Mouse (Mus musculus): ENCODE data around the gene Tecpr2. TPM values are rescaled to one million over a fixed set of nuclear protein-coding genes. Genes with fewer than 3 reads are reported as not detected.

Tecpr2 gene
- polyA plus RNA-seq, 2 experiments, result 1.1 to 2.3 TPM

DNA sequence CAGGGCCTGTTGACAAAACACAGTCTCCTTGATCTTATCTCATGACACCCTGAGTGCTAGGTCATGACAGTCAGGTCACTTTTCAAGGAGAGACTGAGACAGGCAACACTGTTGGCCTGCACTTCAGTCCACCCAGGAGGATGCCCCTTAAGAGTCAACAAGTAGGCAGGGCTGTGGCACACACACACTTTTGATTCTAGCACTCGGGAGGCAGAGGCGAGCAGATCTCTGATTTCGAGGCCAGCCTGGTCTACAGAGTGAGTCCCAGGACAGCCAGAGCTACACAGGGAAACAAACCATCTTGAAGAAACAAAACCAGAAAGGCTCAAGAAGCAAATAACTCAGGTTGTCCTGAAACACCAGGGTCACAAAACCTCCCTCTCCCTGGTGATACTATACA, 100.3 kb downstream of the Tecpr2 start:
- Histone ChIP-seq H3K4me1 (replicated peaks; ENCODE audit: control insufficient read depth in 2 of 2, insufficient read depth in 2 of 2, low read length in 1 of 2) (peaks cover 5 to 9% of the 10 kb centered on the region in 2 experiments), H3K9me3 (ENCODE audit: control insufficient read depth, low read length) (no peaks in the 10 kb centered on the region), H3K27me3 (ENCODE audit: control insufficient read depth, insufficient read depth, low read length) (no peaks in the 10 kb centered on the region), H3K4me3 (ENCODE audit: insufficient read depth in 1 of 2, low read depth in 2 of 2, low read length in 2 of 2) (no peak overlapping the region), H3K9ac (replicated peaks) (no peak overlapping the region), H3K27ac (no peak overlapping the region), H3K4me2 (ENCODE audit: low read depth) (no peak overlapping the region), H3K36me3 (replicated peaks; ENCODE audit: control insufficient read depth, insufficient read depth, low read depth) (no peaks in the 10 kb centered on the region)
- 67% methylated on average over 3 of the region's 3 CpGs for WGBS (ENCODE audit: insufficient replicate concordance)
- DNase-seq (ENCODE audit: low read depth in 3 of 3, low spot score in 3 of 3) (no peak), ATAC-seq (ENCODE audit: insufficient read depth) (no peak)
- TF ChIP-seq EP300 (IDR thresholded peaks at IDR 0.05; ENCODE audit: low read depth), result no peak
- no peak for TF ChIP-seq CTCF (IDR thresholded peaks at IDR 0.05; ENCODE audit: low read depth)

DNA sequence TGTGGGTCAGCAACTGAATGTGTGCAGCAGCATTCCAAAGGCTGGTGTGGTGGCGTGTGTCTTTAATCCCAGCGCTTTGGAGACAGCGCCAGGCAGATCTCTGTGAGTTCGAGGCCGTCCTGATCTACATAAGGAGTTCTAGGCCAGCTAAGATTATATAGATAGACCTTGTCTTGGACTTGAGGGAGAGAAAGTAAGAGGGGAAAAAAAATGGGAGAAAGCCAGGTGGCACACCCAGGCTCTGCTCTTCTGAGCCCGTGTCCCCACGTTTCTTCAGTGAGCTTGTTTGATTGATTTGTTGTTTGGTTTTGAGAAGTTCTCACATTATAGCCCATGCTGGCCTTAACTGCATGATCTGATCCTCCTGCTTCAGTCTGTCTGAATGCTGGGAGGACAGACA, 101.4 kb downstream of the Tecpr2 start:
- peaks cover 5 to 9% of the 10 kb centered on the region in 2 experiments for H3K4me1 ChIP-seq (replicated peaks; ENCODE audit: control insufficient read depth in 2 of 2, insufficient read depth in 2 of 2, low read length in 1 of 2)
- H3K9ac ChIP-seq (replicated peaks), result 0 out of 2 replicates have a peak overlapping the region, but pooled peaks have one; percentile 27
- H3K4me2 ChIP-seq (ENCODE audit: low read depth), result no peak overlapping the region
- no peaks in the 10 kb centered on the region for H3K9me3 ChIP-seq (ENCODE audit: control insufficient read depth, low read length)
- H3K36me3 ChIP-seq (replicated peaks; ENCODE audit: control insufficient read depth, insufficient read depth, low read depth), result no peaks in the 10 kb centered on the region
- 90% methylated on average over 7 of the region's 7 CpGs for WGBS (ENCODE audit: insufficient replicate concordance)
- no peak overlapping the region for H3K4me3 ChIP-seq (ENCODE audit: insufficient read depth in 1 of 2, low read depth in 2 of 2, low read length in 2 of 2)
- TF ChIP-seq EP300 (IDR thresholded peaks at IDR 0.05; ENCODE audit: low read depth) (no peak), CTCF (IDR thresholded peaks at IDR 0.05; ENCODE audit: low read depth) (no peak)
- ATAC-seq (ENCODE audit: insufficient read depth), result no peak
- no peak overlapping the region for H3K27ac ChIP-seq
- H3K27me3 ChIP-seq (ENCODE audit: control insufficient read depth, insufficient read depth, low read length), result no peaks in the 10 kb centered on the region
- DNase-seq (ENCODE audit: low read depth in 3 of 3, low spot score in 3 of 3), result no peak

DNA sequence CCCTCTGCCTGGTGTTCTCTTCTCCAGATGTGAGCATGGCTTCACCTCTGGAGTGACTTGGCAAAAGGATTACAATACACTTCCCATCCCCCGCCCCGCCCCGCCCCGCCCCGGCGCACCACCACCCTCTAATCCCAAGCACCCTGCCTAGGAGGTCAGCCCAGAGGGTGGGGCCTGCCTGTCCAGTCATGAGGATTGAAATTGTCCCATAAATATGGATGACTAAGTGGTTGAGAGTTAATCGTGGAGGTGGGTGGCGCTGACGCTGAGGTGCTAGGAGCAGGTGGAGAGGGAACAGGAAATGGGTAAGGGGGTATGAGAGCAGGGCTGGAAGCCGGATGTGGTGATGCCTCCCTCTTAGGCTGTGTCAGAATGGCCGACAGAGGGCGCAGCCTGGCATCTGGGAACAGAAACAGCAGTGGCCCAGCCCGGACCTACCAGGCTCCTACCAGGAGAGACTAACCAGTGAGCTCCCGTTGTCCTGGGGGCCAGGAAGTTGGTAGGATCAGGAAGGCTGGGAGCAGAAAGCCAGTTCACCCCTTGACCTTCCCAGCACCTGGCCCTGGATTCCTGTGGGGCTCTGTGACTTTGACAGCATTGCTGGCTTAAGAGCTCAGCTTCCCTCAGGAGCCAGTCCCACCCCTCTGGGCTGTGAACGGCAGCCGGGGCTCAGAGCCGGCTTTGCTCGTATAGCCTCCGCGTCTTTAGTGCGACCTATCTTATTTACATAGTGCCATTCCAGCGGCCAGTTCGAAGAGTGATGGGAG, 102.5 kb downstream of the Tecpr2 start:
- H3K36me3 ChIP-seq (replicated peaks; ENCODE audit: control insufficient read depth, insufficient read depth, low read depth), result no peaks in the 10 kb centered on the region
- H3K9me3 ChIP-seq (ENCODE audit: control insufficient read depth, low read length), result no peaks in the 10 kb centered on the region
- DNase-seq (ENCODE audit: low read depth in 3 of 3, low spot score in 3 of 3) (peak; percentile 84 to 86 (median 85)), ATAC-seq (ENCODE audit: insufficient read depth) (peak; percentile 89)
- peak; percentile 97 for TF ChIP-seq CTCF (IDR thresholded peaks at IDR 0.05; ENCODE audit: low read depth)
- no peak for TF ChIP-seq EP300 (IDR thresholded peaks at IDR 0.05; ENCODE audit: low read depth)
- peak overlapping the region; percentile 80 for H3K27ac ChIP-seq
- H3K9ac ChIP-seq (replicated peaks), result peak overlapping the region; percentile 67
- H3K4me2 ChIP-seq (ENCODE audit: low read depth), result peak overlapping the region; percentile 84
- peaks cover 5 to 9% of the 10 kb centered on the region in 2 experiments for H3K4me1 ChIP-seq (replicated peaks; ENCODE audit: control insufficient read depth in 2 of 2, insufficient read depth in 2 of 2, low read length in 1 of 2)
- WGBS (ENCODE audit: insufficient replicate concordance), result 2% methylated on average over 23 of the region's 23 CpGs
- no peaks in the 10 kb centered on the region for H3K27me3 ChIP-seq (ENCODE audit: control insufficient read depth, insufficient read depth, low read length)
- peak overlapping the region; percentile 60 to 64 for H3K4me3 ChIP-seq (ENCODE audit: insufficient read depth in 1 of 2, low read depth in 2 of 2, low read length in 2 of 2)

DNA sequence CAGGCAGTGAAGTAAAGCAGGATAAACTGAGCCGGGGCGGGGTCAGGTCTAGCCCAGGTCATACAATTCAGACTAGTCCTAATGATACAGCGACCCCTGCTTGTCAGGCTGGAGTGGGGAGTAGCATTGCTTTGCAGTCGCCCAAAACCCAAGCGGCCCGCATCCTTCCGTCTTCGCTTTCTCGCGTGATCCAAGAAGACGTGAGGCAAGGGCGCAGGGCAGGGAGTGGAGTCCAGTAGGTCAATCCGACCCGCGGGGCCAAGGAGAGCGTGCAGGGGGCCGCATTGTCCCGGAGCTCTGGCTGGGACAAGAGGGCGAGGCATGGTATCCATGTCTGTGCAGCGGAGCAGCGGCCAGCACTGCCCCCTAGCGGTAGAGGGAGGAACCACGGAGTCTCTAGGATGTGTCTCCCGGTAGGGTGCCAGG, 103.1 kb downstream of the Tecpr2 start:
- peak overlapping the region; percentile 60 to 64 for H3K4me3 ChIP-seq (ENCODE audit: insufficient read depth in 1 of 2, low read depth in 2 of 2, low read length in 2 of 2)
- peak overlapping the region; percentile 67 for H3K9ac ChIP-seq (replicated peaks)
- H3K36me3 ChIP-seq (replicated peaks; ENCODE audit: control insufficient read depth, insufficient read depth, low read depth), result no peaks in the 10 kb centered on the region
- peak overlapping the region; percentile 80 for H3K27ac ChIP-seq
- TF ChIP-seq CTCF (IDR thresholded peaks at IDR 0.05; ENCODE audit: low read depth), result peak; percentile 98
- TF ChIP-seq EP300 (IDR thresholded peaks at IDR 0.05; ENCODE audit: low read depth), result no peak
- H3K4me2 ChIP-seq (ENCODE audit: low read depth), result peak overlapping the region; percentile 84
- peak; percentile 96 for ATAC-seq (ENCODE audit: insufficient read depth)
- H3K9me3 ChIP-seq (ENCODE audit: control insufficient read depth, low read length), result no peaks in the 10 kb centered on the region
- under 1% methylated on average over 24 of the region's 24 CpGs for WGBS (ENCODE audit: insufficient replicate concordance)
- peak; percentile 84 to 90 (median 86) for DNase-seq (ENCODE audit: low read depth in 3 of 3, low spot score in 3 of 3)
- peaks cover 5 to 9% of the 10 kb centered on the region in 2 experiments for H3K4me1 ChIP-seq (replicated peaks; ENCODE audit: control insufficient read depth in 2 of 2, insufficient read depth in 2 of 2, low read length in 1 of 2)
- H3K27me3 ChIP-seq (ENCODE audit: control insufficient read depth, insufficient read depth, low read length), result no peaks in the 10 kb centered on the region

DNA sequence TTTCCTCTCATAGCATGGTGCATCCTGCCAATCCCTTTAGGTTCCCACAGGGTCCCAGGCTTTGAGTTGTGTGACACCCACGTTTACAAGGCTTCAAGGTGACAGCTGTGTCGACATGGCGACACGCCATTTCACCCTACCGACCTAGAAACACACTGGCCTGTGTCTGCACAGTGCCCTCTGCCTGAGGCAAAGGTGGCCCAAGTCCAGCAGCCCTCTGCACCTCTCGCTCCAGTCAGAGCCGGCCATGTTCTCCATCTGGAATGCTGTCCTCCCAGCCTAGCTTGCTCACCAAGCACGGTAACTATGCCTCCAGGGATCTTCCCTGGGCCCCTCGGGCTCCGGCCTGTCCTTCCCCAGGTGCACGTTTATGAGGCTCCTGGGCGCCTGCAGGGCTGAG, 103.7 kb downstream of the Tecpr2 start:
- no peak for DNase-seq (ENCODE audit: low read depth in 3 of 3, low spot score in 3 of 3)
- no peaks in the 10 kb centered on the region for H3K27me3 ChIP-seq (ENCODE audit: control insufficient read depth, insufficient read depth, low read length)
- H3K36me3 ChIP-seq (replicated peaks; ENCODE audit: control insufficient read depth, insufficient read depth, low read depth), result no peaks in the 10 kb centered on the region
- peaks cover 5 to 9% of the 10 kb centered on the region in 2 experiments for H3K4me1 ChIP-seq (replicated peaks; ENCODE audit: control insufficient read depth in 2 of 2, insufficient read depth in 2 of 2, low read length in 1 of 2)
- H3K4me2 ChIP-seq (ENCODE audit: low read depth), result peak overlapping the region; percentile 84; the same call in 1 of the 2 replicates
- TF ChIP-seq CTCF (IDR thresholded peaks at IDR 0.05; ENCODE audit: low read depth) (no peak), EP300 (IDR thresholded peaks at IDR 0.05; ENCODE audit: low read depth) (no peak)
- no peak overlapping the region for H3K27ac ChIP-seq
- peak overlapping the region in 1 of 2 experiments; percentile 60; a peak in 1 of 4 replicates for H3K4me3 ChIP-seq (ENCODE audit: insufficient read depth in 1 of 2, low read depth in 2 of 2, low read length in 2 of 2)
- no peak for ATAC-seq (ENCODE audit: insufficient read depth)
- H3K9me3 ChIP-seq (ENCODE audit: control insufficient read depth, low read length), result no peaks in the 10 kb centered on the region; the same call in 1 of the 2 replicates
- no peak overlapping the region for H3K9ac ChIP-seq (replicated peaks)
- WGBS (ENCODE audit: insufficient replicate concordance), result 74% methylated on average over 12 of the region's 12 CpGs
